Mouse (Mus musculus) 416B (cell line): ENCODE measurements at regions not wholly inside any gene's neighbourhood (a gene's known extent, or its start where the extent isn't known, plus 50 kb on each side); places are given as distances from the start of the nearest gene placed in this dataset.

ENCODE experiments used
- DNase-seq: peaks from one replicate; pipeline ENCODE4 v3.0.0; 2011; ENCODE audit warnings: low read depth

DNA sequence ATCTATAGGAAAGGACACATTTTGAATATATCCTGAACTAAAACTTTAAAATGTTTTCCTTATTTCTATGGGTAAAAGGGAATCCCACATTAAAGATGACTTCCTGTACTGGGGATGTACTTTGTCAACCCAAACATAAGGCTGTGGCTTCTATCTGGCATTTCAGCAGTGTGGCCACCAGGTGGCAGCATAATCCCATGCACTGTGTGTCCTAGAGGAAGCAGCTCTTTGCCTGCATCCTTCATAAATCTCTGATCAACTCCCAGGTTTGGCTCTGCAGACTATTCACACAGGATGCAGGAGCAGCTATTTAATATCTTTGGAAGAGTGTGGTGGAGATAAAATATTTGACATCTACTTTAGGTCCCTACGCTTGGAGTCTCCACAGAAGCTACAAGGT, 59.1 kb downstream of the Bmp15 start:
- peak; percentile 33 for DNase-seq

DNA sequence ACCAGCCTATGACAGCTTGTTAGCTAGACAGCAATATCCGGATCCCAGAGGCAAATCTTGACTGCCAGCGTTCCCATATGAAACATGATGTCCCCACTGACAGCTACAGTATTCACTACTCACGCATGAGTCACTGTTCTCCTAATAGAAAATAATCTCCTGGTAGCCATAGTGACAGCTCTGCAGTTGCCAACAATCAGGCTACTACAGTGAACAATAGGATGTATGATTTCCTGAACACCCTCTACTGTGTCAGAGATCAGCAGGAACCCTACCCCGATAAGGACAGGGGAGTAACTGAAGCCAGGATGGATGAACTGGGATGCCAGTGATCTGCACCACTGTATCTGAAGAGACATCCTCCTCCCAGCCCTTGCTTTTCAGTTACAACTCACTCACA, 62.0 kb downstream of the Bmp15 start:
- DNase-seq, result no peak

DNA sequence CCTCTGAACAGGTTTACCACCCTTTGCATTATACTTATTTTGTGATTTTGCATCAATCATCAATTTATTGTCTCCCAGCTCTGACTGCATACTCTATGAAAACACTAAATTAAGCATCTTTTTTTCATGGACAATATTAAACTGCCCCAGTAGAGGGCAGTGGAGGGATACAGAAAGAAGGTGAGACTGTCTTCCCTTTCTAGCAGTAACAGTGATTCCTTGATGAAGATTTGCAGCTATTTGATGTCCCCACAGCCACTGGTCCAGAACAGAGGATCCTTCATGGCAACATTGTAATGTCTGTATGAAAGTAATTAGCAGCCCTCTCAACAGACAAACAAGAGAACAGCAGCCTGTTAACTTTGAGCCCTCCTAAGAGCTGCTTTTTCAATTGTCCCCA, 66.5 kb downstream of the Bmp15 start:
- peak; percentile 10 for DNase-seq

DNA sequence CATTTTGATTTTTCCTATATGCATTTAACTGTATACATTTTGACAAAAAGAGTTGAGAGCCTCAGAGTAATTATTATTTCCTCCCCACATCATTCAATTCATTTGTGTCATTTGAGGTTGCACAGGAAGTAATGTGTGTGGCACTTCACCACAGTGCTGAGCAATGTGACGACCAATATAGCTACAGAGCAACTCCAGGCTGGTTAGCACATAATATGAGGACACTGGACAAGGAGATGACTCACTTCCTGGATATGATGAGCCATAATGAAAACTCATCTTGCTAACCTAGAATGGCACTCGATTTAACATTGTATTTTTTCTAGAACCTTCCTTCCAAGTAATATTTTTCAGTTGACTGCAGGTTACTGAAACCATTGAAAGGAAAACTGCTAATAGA, 67.6 kb downstream of the Bmp15 start:
- DNase-seq, result peak; percentile 76
